Mouse (Mus musculus): Measurements from ENCODE around the gene Ttc6. TPM values are rescaled to one million over a fixed set of nuclear protein-coding genes. Genes with fewer than 3 reads are reported as not detected.

Ttc6 gene
- polyA plus RNA-seq, 1 experiment from 2014 or later = 0.96 TPM

DNA sequence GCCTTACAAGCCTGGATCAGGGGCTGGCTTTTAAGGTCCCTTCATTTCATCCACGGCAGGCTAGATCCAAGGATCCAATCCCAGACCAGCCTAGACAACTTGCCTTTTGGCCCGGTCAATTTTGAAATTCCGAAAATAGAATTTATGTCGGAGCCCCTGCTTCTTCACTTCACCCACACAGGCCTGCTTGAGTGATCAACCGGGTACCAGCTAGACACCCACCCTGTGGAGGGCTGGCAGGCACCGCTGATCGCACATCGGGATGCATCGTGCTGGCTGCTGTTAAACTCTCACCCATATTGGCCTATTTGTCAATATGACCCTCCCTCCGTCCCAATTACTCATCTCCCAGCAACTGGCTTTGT is 20.3 kb upstream of the Ttc6 start:
- DNase-seq (ENCODE audit: low spot score) (no peak), ATAC-seq (ENCODE audit: low FRiP score) (no peak)
- no peaks in the 10 kb centered on the region for H3K36me3 ChIP-seq (replicated peaks; ENCODE audit: control insufficient read depth, insufficient read depth)
- 5% methylated on average over 10 of the region's 10 CpGs for WGBS
- H3K9me3 ChIP-seq (ENCODE audit: control insufficient read depth, low read length) = no peaks in the 10 kb centered on the region
- no peak overlapping the region for H3K4me2 ChIP-seq (replicated peaks)
- H3K4me3 ChIP-seq (replicated peaks; ENCODE audit: low read length) = peak overlapping the region; percentile 6; the same call in 1 of the 2 replicates
- H3K27me3 ChIP-seq (ENCODE audit: control insufficient read depth, insufficient read depth, low read length) = peaks cover 90% of the 10 kb centered on the region
- no peak overlapping the region for H3K9ac ChIP-seq
- no peaks in the 10 kb centered on the region; the same call in 1 of the 2 replicates for H3K4me1 ChIP-seq (replicated peaks; ENCODE audit: control insufficient read depth, insufficient read depth, low read length)
- H3K27ac ChIP-seq = no peak overlapping the region

DNA sequence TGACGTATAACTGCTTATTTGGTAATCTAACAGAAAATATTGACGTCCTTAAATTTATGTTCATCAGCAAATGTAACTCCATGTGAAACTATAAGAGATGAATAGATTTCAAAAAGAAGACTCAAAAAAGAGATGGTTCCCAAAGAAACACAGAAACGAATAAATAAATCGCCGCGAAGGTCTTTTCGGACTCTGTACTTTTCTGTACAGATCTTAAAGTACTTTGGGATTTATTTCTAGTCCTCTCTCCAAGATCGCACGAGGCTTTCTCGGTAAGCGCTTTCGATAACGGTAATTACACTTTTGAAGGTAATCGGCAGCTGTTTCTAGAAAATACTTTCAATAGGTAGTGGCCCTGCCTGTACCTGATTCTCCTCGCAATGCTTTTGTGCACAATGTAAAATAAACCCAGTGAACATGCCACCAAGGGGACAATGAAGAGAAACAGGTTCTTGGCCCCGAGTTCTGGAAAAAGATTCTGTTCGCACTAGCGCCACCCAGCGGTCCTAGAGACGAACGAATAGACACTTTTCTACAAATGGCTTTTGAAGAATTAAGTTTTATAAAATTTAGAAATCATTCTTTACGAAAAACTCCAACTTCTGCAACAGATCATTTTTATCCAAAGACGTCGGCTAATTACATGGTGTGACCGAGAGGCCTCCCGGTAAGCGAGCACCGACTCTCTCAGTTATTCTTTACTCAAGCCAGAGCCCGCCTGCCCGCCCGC is 19.1 kb upstream of the Ttc6 start:
- no peaks in the 10 kb centered on the region; the same call in 1 of the 2 replicates for H3K4me1 ChIP-seq (replicated peaks; ENCODE audit: control insufficient read depth, insufficient read depth, low read length)
- no peaks in the 10 kb centered on the region for H3K9me3 ChIP-seq (ENCODE audit: control insufficient read depth, low read length)
- H3K4me3 ChIP-seq (replicated peaks; ENCODE audit: low read length) = peak overlapping the region; percentile 24
- no peak overlapping the region for H3K9ac ChIP-seq
- H3K4me2 ChIP-seq (replicated peaks) = peak overlapping the region; percentile 67
- H3K36me3 ChIP-seq (replicated peaks; ENCODE audit: control insufficient read depth, insufficient read depth) = no peaks in the 10 kb centered on the region
- peaks cover 92% of the 10 kb centered on the region for H3K27me3 ChIP-seq (ENCODE audit: control insufficient read depth, insufficient read depth, low read length)
- 2% methylated on average over 31 of the region's 31 CpGs for WGBS
- no peak for ATAC-seq (ENCODE audit: low FRiP score)
- H3K27ac ChIP-seq = no peak overlapping the region
- peak; percentile 72 for DNase-seq (ENCODE audit: low spot score)

DNA sequence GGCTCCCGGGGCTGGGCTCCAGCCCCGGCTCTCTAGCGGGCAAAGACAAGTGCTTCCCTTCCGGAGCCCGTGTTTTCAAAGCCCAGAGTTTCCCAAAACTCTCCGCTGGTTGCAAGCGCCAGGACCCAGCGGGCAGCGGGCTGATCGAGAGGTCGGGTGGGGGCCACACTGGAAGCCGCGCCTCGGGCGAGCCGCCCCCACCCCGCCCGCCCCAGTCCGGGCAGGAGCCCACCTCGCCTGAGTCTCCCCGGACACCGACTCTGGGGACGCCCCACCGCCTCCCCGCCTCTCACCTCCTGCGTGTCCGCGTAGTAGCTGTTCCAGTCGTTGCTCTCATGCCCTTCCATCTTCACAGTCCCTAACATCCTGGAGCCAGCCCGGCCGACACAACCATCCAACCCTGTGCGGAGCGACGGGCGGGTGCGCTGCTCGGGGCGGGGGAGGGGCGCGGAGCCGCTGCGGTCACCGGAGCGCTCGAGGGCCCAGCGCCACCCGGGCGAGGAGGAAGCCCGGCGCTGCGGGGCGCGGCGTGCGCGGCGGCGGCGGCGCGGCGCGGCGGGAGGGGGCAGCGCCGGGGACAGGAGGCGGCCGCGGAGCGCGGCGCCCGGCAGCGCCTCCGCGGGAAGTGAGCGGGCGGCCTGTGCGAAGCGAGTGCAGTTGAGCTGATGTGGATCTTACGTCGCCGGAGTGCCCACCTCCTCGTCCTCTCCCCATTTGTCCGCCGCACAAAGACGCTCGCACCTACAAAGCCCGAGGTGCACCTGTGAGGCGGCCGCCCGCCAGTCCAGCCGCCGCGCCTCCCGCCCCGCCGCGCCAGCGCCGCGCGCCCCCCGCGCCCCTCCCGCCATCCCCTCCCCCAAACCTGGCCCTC is 18.3 kb upstream of the Ttc6 start:
- H3K27ac ChIP-seq = no peak overlapping the region
- no peak for DNase-seq (ENCODE audit: low spot score)

DNA sequence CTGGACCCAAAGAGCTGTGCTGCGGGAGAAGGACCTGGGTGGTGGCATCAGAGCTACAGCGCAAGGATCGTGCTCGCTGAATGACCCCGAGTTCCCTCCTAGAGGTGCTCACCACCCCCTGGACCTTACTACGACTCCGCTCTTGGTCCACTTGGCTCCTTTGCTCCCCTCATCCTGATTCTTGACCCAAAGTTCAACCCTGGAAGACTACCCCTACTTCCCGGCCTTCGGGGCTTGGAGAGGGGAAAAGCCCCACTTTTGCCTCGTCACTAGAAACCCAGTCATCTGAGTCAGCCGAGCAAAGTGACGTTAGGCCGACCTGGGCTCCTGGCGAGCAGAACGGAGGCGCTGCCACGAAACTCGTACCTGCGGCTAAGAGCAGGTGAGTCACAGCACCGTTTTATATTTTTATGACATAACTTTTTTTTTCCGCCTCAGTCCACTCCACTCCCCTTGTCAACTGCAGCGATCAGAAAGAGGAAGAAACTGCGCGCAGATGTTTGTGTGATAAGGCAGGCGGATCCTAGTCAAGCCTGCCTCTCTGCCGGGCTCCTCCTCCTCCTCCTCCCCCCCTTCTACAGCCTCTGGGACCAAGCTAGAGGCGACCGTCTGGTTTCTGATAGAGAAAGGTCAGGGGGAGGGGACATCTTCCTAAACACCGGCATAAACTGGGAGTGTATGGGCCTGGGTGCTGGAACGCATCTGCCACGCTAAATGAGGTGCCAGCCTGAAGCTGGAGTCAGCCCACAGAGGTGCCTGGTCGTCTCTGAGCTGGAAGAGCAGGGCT is 17.3 kb upstream of the Ttc6 start, which contains the start of gene Foxa1:
Gene Foxa1, minus strand, starts transcription at position 502 of the 787 bp plus-strand sequence.
- DNase-seq (ENCODE audit: low spot score) (no peak), ATAC-seq (ENCODE audit: low FRiP score) (no peak)
- Histone ChIP-seq H3K4me3 (replicated peaks; ENCODE audit: low read length) (peak within 1 kb of the TSS; percentile 24), H3K4me2 (replicated peaks) (peak within 1 kb of the TSS; percentile 67), H3K9me3 (ENCODE audit: control insufficient read depth, low read length) (no peaks in the 10 kb centered on the region), H3K36me3 (replicated peaks; ENCODE audit: control insufficient read depth, insufficient read depth) (no peaks in the 10 kb centered on the region), H3K9ac (0 out of 2 replicates have a peak within 1 kb of the TSS, but pooled peaks have one; percentile 7), H3K4me1 (replicated peaks; ENCODE audit: control insufficient read depth, insufficient read depth, low read length) (no peaks in the 10 kb centered on the region; the same call in 1 of the 2 replicates), H3K27me3 (ENCODE audit: control insufficient read depth, insufficient read depth, low read length) (peaks cover 96% of the 10 kb centered on the region), H3K27ac (no peak within 1 kb of the TSS)
- WGBS = under 1% methylated on average over 32 of the region's 32 CpGs

More for the DNA sequence above, 18.3 kb upstream of the Ttc6 start:
- peak overlapping the region; percentile 24 for H3K4me3 ChIP-seq (replicated peaks; ENCODE audit: low read length)
- 0 out of 2 replicates have a peak overlapping the region, but pooled peaks have one; percentile 7 for H3K9ac ChIP-seq
- under 1% methylated on average over 67 of the region's 106 CpGs for WGBS
- H3K27me3 ChIP-seq (ENCODE audit: control insufficient read depth, insufficient read depth, low read length) = peaks cover 96% of the 10 kb centered on the region
- no peaks in the 10 kb centered on the region for H3K9me3 ChIP-seq (ENCODE audit: control insufficient read depth, low read length)
- ATAC-seq (ENCODE audit: low FRiP score) = peak; percentile 59
- H3K4me2 ChIP-seq (replicated peaks) = peak overlapping the region; percentile 67
- H3K36me3 ChIP-seq (replicated peaks; ENCODE audit: control insufficient read depth, insufficient read depth) = no peaks in the 10 kb centered on the region
- no peaks in the 10 kb centered on the region; the same call in 1 of the 2 replicates for H3K4me1 ChIP-seq (replicated peaks; ENCODE audit: control insufficient read depth, insufficient read depth, low read length)

DNA sequence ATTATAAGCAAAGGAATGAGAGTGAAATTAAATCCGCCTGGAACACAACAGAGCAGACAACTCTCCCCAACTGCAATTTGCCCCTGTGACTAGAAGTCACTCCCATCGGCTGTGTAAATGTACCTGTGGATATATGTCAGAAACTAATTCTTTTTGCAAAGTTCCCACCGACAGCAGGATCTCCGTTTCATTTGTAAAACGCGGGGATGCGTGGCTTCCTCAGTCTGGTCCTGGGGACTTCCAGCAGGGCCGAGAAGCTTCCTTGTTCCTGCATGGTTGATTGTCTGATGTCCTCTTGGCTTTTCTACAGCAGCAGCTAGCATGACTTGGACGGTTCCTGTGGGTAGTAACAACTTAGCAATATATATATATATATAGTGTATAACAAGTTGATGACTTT is 16.0 kb upstream of the Ttc6 start:
- Histone ChIP-seq H3K36me3 (replicated peaks; ENCODE audit: control insufficient read depth, insufficient read depth) (no peaks in the 10 kb centered on the region), H3K4me1 (replicated peaks; ENCODE audit: control insufficient read depth, insufficient read depth, low read length) (no peaks in the 10 kb centered on the region; the same call in 1 of the 2 replicates), H3K9ac (no peak overlapping the region), H3K4me2 (replicated peaks) (no peak overlapping the region), H3K27ac (no peak overlapping the region), H3K9me3 (ENCODE audit: control insufficient read depth, low read length) (no peaks in the 10 kb centered on the region), H3K27me3 (ENCODE audit: control insufficient read depth, insufficient read depth, low read length) (peaks cover 96% of the 10 kb centered on the region), H3K4me3 (replicated peaks; ENCODE audit: low read length) (no peak overlapping the region)
- 3% methylated on average over 9 of the region's 9 CpGs for WGBS
- DNase-seq (ENCODE audit: low spot score) (no peak), ATAC-seq (ENCODE audit: low FRiP score) (no peak)

DNA sequence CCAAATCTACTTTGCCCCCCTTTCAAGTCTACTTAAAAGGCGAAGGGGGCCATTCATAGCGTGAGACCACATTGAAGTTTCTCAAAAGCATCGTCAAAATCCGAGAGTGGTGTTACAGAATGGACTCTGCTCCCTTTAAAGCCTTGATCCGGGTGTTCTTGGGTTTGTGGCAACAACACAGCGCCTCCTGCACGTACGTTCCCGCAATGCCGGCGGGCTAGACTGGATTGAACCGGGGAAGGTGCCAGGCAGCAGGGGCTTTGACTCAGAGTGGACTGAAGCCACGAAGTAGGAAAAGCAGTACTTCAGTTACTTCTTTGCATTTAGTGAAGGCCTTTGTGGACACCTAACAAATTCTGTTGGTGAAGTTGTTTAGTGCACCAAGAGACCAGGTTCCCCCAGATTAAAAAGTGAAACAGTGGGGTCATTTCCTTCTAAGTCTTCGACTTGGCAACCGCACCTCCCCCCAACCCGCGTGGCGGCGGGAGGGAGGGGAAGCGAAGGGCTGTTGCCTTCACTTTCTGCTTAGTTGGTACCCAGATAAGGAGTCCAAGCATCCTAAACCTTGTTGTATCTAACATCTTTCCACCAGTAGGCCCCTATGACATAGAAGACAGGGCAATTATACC is 15.4 kb upstream of the Ttc6 start:
- Histone ChIP-seq H3K9me3 (ENCODE audit: control insufficient read depth, low read length) (no peaks in the 10 kb centered on the region), H3K4me1 (replicated peaks; ENCODE audit: control insufficient read depth, insufficient read depth, low read length) (no peaks in the 10 kb centered on the region; the same call in 1 of the 2 replicates), H3K4me3 (replicated peaks; ENCODE audit: low read length) (no peak overlapping the region), H3K27me3 (ENCODE audit: control insufficient read depth, insufficient read depth, low read length) (peaks cover 96% of the 10 kb centered on the region), H3K27ac (no peak overlapping the region), H3K4me2 (replicated peaks) (no peak overlapping the region), H3K36me3 (replicated peaks; ENCODE audit: control insufficient read depth, insufficient read depth) (no peaks in the 10 kb centered on the region), H3K9ac (no peak overlapping the region)
- no peak for DNase-seq (ENCODE audit: low spot score)
- WGBS = 1% methylated on average over 20 of the region's 20 CpGs
- ATAC-seq (ENCODE audit: low FRiP score) = no peak

DNA sequence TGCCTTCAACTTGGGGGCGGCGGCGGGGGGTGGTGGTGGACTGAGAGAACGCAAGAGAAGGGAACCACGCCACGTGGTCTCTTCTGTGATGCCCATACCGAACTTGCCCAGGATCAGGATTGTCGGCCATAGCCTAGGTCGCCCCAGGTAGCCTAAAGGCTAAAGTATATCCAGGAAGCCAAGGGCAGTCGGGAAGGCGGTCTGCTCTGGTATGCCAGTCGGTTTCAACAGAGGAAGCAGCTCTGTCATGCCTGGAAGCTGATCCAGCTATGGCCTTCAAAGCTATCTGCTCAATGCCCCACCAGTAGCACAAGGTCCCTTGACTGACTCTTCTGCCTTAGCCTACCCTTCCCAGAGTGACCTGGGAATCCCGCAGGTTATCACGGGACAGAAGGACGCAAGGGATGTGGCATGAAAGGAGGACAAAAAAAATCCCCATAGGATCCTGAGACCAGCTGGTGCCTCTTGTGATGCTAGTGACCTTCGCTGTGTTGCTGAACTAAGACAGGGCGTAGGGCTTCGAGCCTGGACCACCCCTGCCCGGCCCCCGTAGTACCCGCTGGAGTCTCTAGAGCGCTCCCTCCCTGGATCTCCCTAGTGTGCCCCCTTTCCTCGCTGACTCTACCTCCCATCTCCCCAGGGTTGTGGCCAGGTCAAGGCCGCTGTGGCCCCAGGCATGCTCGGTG is 14.8 kb upstream of the Ttc6 start:
- DNase-seq (ENCODE audit: low spot score) (no peak), ATAC-seq (ENCODE audit: low FRiP score) (no peak)
- Histone ChIP-seq H3K36me3 (replicated peaks; ENCODE audit: control insufficient read depth, insufficient read depth) (no peaks in the 10 kb centered on the region), H3K9ac (no peak overlapping the region), H3K27me3 (ENCODE audit: control insufficient read depth, insufficient read depth, low read length) (peaks cover 96% of the 10 kb centered on the region), H3K4me2 (replicated peaks) (no peak overlapping the region), H3K27ac (no peak overlapping the region), H3K4me1 (replicated peaks; ENCODE audit: control insufficient read depth, insufficient read depth, low read length) (no peaks in the 10 kb centered on the region; the same call in 1 of the 2 replicates), H3K9me3 (ENCODE audit: control insufficient read depth, low read length) (no peaks in the 10 kb centered on the region), H3K4me3 (replicated peaks; ENCODE audit: low read length) (no peak overlapping the region)
- 2% methylated on average over 25 of the region's 25 CpGs for WGBS

DNA sequence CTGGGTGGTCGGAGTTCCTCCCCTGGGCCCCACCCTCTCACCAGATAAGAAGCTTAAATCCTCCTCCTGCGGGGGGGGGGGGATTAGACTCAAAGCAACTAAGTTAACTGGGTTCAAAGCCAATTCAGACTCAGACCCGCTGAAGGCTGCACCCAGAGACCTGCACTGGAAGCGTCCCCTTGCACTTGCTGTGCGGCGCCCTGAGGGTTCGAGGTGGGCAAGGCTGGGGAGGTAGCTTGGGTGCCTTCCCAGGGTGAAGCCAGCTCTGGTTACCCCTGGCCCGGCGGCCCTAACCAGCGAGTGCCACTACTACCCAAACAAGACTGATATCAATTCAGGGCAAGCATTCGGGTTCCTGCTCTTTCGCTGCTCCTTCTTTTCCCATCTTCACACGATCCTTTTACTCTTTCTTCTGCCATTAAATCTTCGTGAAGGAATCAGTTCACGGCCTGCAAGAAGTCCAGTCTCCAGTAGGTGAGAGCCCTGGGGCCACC is 14.2 kb upstream of the Ttc6 start:
- no peaks in the 10 kb centered on the region for H3K9me3 ChIP-seq (ENCODE audit: control insufficient read depth, low read length)
- H3K27me3 ChIP-seq (ENCODE audit: control insufficient read depth, insufficient read depth, low read length) = peaks cover 96% of the 10 kb centered on the region
- ATAC-seq (ENCODE audit: low FRiP score) = no peak
- no peak overlapping the region for H3K9ac ChIP-seq
- no peak overlapping the region for H3K4me3 ChIP-seq (replicated peaks; ENCODE audit: low read length)
- no peak overlapping the region for H3K4me2 ChIP-seq (replicated peaks)
- H3K36me3 ChIP-seq (replicated peaks; ENCODE audit: control insufficient read depth, insufficient read depth) = no peaks in the 10 kb centered on the region
- H3K4me1 ChIP-seq (replicated peaks; ENCODE audit: control insufficient read depth, insufficient read depth, low read length) = no peaks in the 10 kb centered on the region; the same call in 1 of the 2 replicates
- 4% methylated on average over 15 of the region's 15 CpGs for WGBS
- H3K27ac ChIP-seq = no peak overlapping the region
- no peak for DNase-seq (ENCODE audit: low spot score)
